Mouse (Mus musculus) macrophage (primary cell): ENCODE data around the gene Kcnd3. TPM values are rescaled to one million over a fixed set of nuclear protein-coding genes. Genes with fewer than 3 reads are reported as not detected.

Source experiments
- H3K27ac ChIP-seq: fragments of 350-480 bp; formaldehyde crosslinking; 2 replicates; pipeline ENCODE4 v1.9.0; 2021
- H3K36me3 ChIP-seq: fragments of 350-480 bp; formaldehyde crosslinking; 2 replicates; pipeline ENCODE4 v1.9.0; 2021; ENCODE audit errors: inconsistent target
- H3K4me3 ChIP-seq: fragments of 350-480 bp; formaldehyde crosslinking; 2 replicates; pipeline ENCODE4 v1.9.0; 2021; ENCODE audit errors: inconsistent target
- H3K79me2 ChIP-seq: fragments of 350-480 bp; formaldehyde crosslinking; 2 replicates; pipeline ENCODE4 v1.9.0; 2021; ENCODE audit errors: inconsistent target
- WGBS: methylation state at CpG from one replicate; pipeline ENCODE4 v1.1.7; 2026; ENCODE audit warnings: inconsistent platforms; ENCODE audit not compliant: missing documents; 5-methylcytosine and 5-hydroxymethylcytosine counted together
- polyA plus RNA-seq: library from polyadenylated mRNA; stranded (reverse); fragments of 250-400 nt; gene quantifications from 3 replicates; pipeline ENCODE4 v1.2.4, GENCODE M21; 2018; ENCODE audit warnings: inconsistent platforms
- total RNA-seq, 78 experiments: library from RNA; depleted of rRNA; stranded (reverse); fragments of 250-400 nt; gene quantifications; 1 replicate in 9 of 78; 2 replicates in 24 of 78; 3 replicates in 43 of 78; 4 replicates in 2 of 78; pipeline ENCODE4 v1.2.4; 2018; ENCODE audit warnings: inconsistent platforms in 56 of 78

Gene Kcnd3
- not detected for total RNA-seq (2018; cell fraction: chromatin; rRNA removed)
- not detected for total RNA-seq (2018; cell fraction: cytosol; rRNA removed)
- not detected for total RNA-seq (2018; cell fraction: nucleus; rRNA removed)
- polyA plus RNA-seq: not detected in 3 replicates

- no peaks in the 10 kb centered on the region for H3K36me3 ChIP-seq
- H3K79me2 ChIP-seq: no peaks in the 10 kb centered on the region
- H3K27ac ChIP-seq: no peak within 1 kb of the TSS
- 2% methylated on average over 86 of the region's 98 CpGs for WGBS
- no peak within 1 kb of the TSS for H3K4me3 ChIP-seq
Observed at GRCm38 (mm10) chr3:105451627-105452555, at the start of gene Kcnd3. TSS of gene Kcnd3 (plus strand) at chr3:105452330.

- no peak overlapping the region for H3K4me3 ChIP-seq
- H3K27ac ChIP-seq: no peak overlapping the region
- H3K36me3 ChIP-seq: no peaks in the 10 kb centered on the region
- WGBS: 5% methylated on average over 5 of the region's 5 CpGs
- H3K79me2 ChIP-seq: no peaks in the 10 kb centered on the region
Observed at GRCm38 (mm10) chr3:105402676-105403075, 49.5 kb upstream of the Kcnd3 start.

GRCm38 (mm10) chr3:105403410-105404076 is 48.6 kb upstream of the Kcnd3 start:
- H3K27ac ChIP-seq: no peak overlapping the region
- no peaks in the 10 kb centered on the region for H3K36me3 ChIP-seq
- H3K4me3 ChIP-seq: no peak overlapping the region
- H3K79me2 ChIP-seq: no peaks in the 10 kb centered on the region
- 89% methylated on average over 5 of the region's 5 CpGs for WGBS

- 95% methylated on average over 4 of the region's 4 CpGs for WGBS
- Histone ChIP-seq H3K27ac (no peak overlapping the region), H3K36me3 (no peaks in the 10 kb centered on the region), H3K4me3 (no peak overlapping the region), H3K79me2 (no peaks in the 10 kb centered on the region)
Observed at GRCm38 (mm10) chr3:105404077-105404446, 48.1 kb upstream of the Kcnd3 start.

- H3K4me3 ChIP-seq: no peak overlapping the region
- H3K27ac ChIP-seq: no peak overlapping the region
- H3K79me2 ChIP-seq: no peaks in the 10 kb centered on the region
- H3K36me3 ChIP-seq: no peaks in the 10 kb centered on the region
- 97% methylated on average over 7 of the region's 7 CpGs for WGBS
Observed at GRCm38 (mm10) chr3:105405516-105405915, 46.6 kb upstream of the Kcnd3 start.

GRCm38 (mm10) chr3:105406036-105406435 is 46.1 kb upstream of the Kcnd3 start:
- 87% methylated on average over 7 of the region's 7 CpGs for WGBS
- Histone ChIP-seq H3K27ac (no peak overlapping the region), H3K36me3 (no peaks in the 10 kb centered on the region), H3K4me3 (no peak overlapping the region), H3K79me2 (no peaks in the 10 kb centered on the region)

- Histone ChIP-seq H3K36me3 (no peaks in the 10 kb centered on the region), H3K4me3 (no peak overlapping the region), H3K27ac (no peak overlapping the region), H3K79me2 (no peaks in the 10 kb centered on the region)
- 87% methylated on average over 3 of the region's 3 CpGs for WGBS
Observed at GRCm38 (mm10) chr3:105408211-105408610, 43.9 kb upstream of the Kcnd3 start.

- 93% methylated on average over 5 of the region's 5 CpGs for WGBS
- Histone ChIP-seq H3K36me3 (no peaks in the 10 kb centered on the region), H3K79me2 (no peaks in the 10 kb centered on the region), H3K27ac (no peak overlapping the region), H3K4me3 (no peak overlapping the region)
Observed at GRCm38 (mm10) chr3:105410810-105411209, 41.3 kb upstream of the Kcnd3 start.

- H3K36me3 ChIP-seq: no peaks in the 10 kb centered on the region
Observed at GRCm38 (mm10) chr3:105411776-105412175, 40.4 kb upstream of the Kcnd3 start.

GRCm38 (mm10) chr3:105412229-105412628 is 39.9 kb upstream of the Kcnd3 start:
- Histone ChIP-seq H3K27ac (no peak overlapping the region), H3K36me3 (no peaks in the 10 kb centered on the region), H3K79me2 (no peaks in the 10 kb centered on the region), H3K4me3 (no peak overlapping the region)
- 87% methylated on average over 2 of the region's 2 CpGs for WGBS

More at GRCm38 (mm10) chr3:105411776-105412175, 40.4 kb upstream of the Kcnd3 start:
- Histone ChIP-seq H3K27ac (no peak overlapping the region), H3K4me3 (no peak overlapping the region), H3K79me2 (no peaks in the 10 kb centered on the region)
- WGBS: 91% methylated on average over 4 of the region's 4 CpGs

GRCm38 (mm10) chr3:105412681-105413080 is 39.4 kb upstream of the Kcnd3 start:
- Histone ChIP-seq H3K36me3 (no peaks in the 10 kb centered on the region), H3K27ac (no peak overlapping the region), H3K79me2 (no peaks in the 10 kb centered on the region), H3K4me3 (no peak overlapping the region)

GRCm38 (mm10) chr3:105418441-105418840 is 33.7 kb upstream of the Kcnd3 start:
- Histone ChIP-seq H3K79me2 (no peaks in the 10 kb centered on the region), H3K4me3 (no peak overlapping the region), H3K36me3 (no peaks in the 10 kb centered on the region), H3K27ac (no peak overlapping the region)
- WGBS: 100% methylated on average over 1 of the region's 1 CpGs

- H3K4me3 ChIP-seq: no peak overlapping the region
- no peaks in the 10 kb centered on the region for H3K36me3 ChIP-seq
- H3K79me2 ChIP-seq: no peaks in the 10 kb centered on the region
- H3K27ac ChIP-seq: no peak overlapping the region
Observed at GRCm38 (mm10) chr3:105422391-105422790, 29.7 kb upstream of the Kcnd3 start.

GRCm38 (mm10) chr3:105423427-105423826 is 28.7 kb upstream of the Kcnd3 start:
- H3K27ac ChIP-seq: no peak overlapping the region
- no peak overlapping the region for H3K4me3 ChIP-seq
- WGBS: 87% methylated on average over 4 of the region's 4 CpGs
- H3K36me3 ChIP-seq: no peaks in the 10 kb centered on the region
- no peaks in the 10 kb centered on the region for H3K79me2 ChIP-seq

GRCm38 (mm10) chr3:105428586-105428985 is 23.5 kb upstream of the Kcnd3 start:
- H3K36me3 ChIP-seq: no peaks in the 10 kb centered on the region
- no peak overlapping the region for H3K4me3 ChIP-seq
- no peak overlapping the region for H3K27ac ChIP-seq
- no peaks in the 10 kb centered on the region for H3K79me2 ChIP-seq
